Mouse (Mus musculus) E14TG2a.4 (cell line): ENCODE measurements around the gene Mfsd4b3.

Experiments used
- CTCF ChIP-seq: conservative IDR thresholded peaks from 2 replicates; pipeline ENCODE4 v1.5.1; 2014; ENCODE audit warnings: low read length
- POU5F1 ChIP-seq: IDR thresholded peaks from 2 replicates; pipeline ENCODE4 v1.6.1; 2014; ENCODE audit warnings: low read length, borderline replicate concordance

DNA sequence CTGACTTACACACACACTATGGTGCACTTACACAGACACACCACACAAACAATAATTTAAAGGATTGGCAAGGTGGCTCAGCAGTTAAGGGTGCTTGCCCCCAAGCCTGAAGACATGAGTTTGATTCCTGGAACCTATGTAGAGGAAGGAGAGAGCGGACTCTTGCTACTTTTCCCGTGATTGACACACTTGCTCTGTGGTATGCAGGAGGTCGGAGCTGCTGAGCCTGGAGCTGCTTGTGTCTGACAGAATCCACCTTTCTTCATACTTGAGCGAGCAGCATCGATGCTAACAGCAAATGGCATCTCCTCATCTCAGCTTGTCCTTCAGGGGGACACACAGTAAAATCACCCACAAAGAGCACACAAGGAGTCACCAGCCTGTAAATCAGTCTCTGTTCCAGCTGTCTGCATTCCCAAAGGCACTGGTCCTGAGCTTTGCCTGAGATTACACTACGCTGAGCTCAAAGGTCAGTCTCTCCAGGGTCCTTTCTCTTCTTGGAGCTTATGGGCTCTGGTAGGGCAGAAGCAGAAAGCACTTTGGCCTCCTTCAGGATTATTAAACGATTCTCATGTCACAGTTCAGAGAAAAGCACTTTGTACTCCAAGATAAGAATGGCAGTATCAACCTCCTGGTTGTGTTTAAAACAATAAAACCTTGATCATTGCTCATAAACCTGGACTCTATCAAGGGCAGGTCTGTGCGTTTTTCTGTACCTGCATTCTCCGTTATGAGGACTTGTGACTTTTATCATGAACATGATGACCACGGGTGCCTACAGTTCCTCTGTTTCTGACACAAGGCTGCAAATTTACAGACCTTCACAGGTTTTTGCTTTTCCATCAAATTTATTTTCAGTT lies 52.9 kb downstream of the Mfsd4b3 start:
- no peak for TF ChIP-seq CTCF
- TF ChIP-seq POU5F1, result no peak
